Mouse (Mus musculus): ENCODE data around the gene Gpr35.

The Gpr35 gene

GRCm38 (mm10) chr1:92984999-92985398 lies 34.3 kb downstream of the Gpr35 start:
- no peak for DNase-seq

DNA sequence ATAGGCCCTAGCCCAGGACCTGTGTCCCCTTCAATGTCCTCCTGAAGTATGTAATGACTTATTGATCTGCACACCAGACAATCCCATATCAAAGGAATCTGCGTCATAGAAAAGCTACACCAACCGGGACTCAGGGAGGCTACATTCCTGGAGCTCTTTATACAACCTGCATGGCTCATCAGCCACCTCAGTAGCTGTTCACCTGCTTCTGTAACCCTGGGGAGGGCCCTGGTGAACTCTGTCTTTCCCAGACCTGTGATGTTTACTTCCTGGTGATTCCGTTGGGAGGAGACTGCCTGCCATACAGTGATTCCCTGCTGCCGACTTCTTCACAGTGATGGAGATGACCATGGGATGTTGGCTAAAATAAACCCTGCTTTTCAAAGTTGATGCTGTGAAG lies 38.2 kb downstream of the Gpr35 start:
- no peak for DNase-seq

DNA sequence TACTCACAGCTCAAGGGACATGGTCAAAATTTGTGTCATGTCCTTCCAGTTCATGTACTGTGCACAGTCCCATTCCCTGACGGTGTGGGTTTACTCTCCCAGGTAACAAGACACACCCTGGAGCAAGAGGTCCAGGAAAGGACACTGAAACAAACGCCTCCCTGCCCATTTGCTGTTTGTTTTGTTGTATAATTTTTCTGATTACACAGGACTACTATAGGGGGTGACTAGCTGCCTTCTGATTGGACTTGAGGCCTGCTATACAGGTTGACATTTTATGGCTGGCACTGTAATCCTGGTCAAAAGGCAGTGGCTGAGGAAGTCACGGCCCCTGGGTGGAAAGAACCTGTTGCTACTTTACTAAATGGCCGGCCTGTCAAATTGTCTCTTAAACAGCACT lies 39.2 kb downstream of the Gpr35 start:
- no peak for DNase-seq

- DNase-seq, result no peak
These were observed 41.7 kb downstream of the Gpr35 start for GRCm38 (mm10) chr1:92992214-92992855.

DNA sequence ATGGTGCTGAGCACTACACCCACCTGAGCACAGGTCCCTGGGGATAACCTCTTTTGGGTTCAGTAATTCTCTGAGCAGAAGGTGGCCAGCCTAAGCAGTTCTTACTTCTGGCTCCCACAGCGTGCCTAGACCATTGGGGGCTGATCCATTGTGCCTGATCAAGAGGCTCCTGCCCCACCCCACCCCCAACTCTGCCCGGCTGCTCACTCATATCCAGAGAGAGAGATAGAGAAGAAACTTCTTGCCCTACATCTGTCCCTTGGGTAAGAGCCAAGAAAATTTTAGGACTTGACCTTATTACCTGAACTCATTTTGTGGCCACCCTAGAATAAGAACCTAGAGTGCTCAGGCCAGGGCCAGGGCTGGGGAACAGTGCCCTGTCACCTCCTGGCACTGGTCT lies 42.2 kb downstream of the Gpr35 start:
- DNase-seq, result no peak

GRCm38 (mm10) chr1:93006061-93006460 lies 55.4 kb downstream of the Gpr35 start, which contains the start of gene Aqp12:
Gene Aqp12 (plus strand): TSS chr1:93006334.
- no peak for DNase-seq

- no peak for DNase-seq
These were observed 58.5 kb downstream of the Gpr35 start for GRCm38 (mm10) chr1:93009196-93009595.

DNA sequence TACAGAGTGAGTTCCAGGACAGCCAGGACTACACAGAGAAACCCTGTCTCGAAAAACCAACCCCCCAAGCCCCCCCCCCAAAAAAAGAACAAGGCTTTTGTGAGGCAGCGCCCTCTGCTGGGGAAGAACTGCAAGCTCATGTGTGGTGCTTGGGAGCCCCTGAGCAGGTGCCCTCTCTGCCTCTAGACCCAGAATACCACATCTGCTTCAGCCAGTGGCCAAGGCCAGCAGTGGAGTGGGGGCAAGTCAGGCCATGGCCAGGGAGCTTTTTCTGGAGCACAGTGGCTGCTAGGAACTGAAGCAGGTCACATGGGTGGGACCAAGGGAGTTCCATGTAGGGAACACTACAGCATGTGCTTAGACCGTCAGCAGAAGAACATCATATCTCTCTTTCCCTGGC lies 60.1 kb downstream of the Gpr35 start:
- DNase-seq, result no peak

DNA sequence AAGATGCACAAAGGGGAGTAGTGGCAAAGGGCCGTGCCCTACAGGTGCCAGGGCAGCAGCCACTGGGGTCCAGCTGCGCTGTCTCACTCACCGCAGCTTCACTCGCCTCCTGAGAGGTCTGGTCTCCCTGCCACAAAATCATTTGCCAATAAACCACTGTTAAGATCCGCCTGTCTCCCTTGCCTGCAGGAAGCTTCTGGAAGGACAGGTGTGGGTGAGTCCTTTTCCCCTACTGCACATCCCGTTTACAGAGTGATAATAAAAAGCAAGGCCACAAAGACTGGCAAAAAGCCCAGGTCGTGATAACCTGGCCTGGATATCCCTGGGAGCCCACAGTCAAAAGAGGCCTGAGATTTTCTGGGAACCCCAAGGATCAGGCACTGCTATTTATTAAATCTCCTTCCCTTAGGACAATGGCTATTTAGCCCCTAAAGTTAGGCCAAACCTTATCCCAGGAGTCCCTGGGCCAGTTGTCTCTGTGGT lies 61.5 kb downstream of the Gpr35 start:
- DNase-seq, result no peak

GRCm38 (mm10) chr1:93013367-93013766 lies 62.7 kb downstream of the Gpr35 start:
- no peak for DNase-seq

DNA sequence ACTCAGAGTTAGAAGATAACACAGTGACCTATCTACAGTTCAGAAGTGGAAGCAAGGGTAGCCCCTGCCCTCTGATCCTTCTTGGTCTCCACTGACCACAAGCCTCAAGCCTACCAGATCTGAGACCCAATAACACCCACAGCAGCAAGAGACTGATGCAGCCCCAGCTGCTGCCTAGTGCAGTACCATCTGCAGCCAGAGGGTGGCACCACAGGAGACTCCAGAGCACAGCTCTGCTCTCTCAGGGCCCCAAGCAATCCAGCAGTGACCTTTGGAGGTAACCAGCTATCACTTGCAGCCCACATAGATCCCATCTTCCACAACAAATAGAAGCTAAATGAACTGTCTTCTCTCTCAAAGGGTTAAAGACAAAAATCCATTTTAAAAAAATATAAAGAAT lies 63.8 kb downstream of the Gpr35 start:
- DNase-seq, result peak; percentile 76

DNA sequence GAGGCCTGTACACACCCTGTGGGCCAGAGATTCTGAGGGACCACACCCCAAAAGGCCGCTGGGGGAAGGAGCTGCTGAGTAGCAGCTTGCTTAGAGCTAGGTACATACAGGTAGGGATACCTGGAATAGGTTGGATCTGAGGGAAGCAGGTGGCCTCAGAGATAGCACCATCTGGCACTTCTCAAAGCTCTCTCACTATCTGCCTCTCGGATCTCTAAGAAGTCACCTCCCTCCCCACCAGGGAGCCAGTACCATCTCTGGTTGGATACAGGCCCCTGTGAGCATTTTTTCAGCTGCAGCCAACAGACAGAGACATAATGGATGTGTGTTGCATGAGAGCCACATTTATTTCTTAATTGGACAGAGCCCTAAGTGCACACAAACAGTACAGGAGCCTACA lies 64.5 kb downstream of the Gpr35 start:
- no peak for DNase-seq

DNA sequence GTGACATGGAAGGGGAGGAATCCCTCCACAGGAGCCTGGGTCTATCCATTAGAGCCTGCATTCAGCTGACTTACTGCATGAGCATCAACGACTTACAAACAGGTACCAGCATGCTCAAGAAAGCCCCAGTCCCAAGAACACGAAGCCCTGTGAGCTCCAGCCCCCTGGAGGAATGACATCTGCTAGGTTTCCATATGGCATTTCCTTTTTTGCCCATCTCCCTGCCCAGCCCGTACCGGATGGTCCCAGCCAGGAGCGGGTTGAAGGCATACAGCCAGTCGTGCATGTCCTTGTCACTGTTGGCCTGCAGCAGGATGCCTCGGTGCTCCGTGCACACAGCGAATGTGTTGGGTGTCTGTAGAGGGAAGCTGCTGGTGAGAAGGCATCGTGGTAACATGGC lies 68.1 kb downstream of the Gpr35 start:
- peak; percentile 38 for DNase-seq

GRCm38 (mm10) chr1:93020602-93021001 lies 69.9 kb downstream of the Gpr35 start:
- no peak for DNase-seq

- no peak for DNase-seq
These were observed 75.9 kb downstream of the Gpr35 start for GRCm38 (mm10) chr1:93026600-93026999.

- no peak for DNase-seq
These were observed 78.7 kb downstream of the Gpr35 start for GRCm38 (mm10) chr1:93029387-93029786.

- DNase-seq, result no peak
These were observed 79.4 kb downstream of the Gpr35 start for GRCm38 (mm10) chr1:93030060-93030459.

DNA sequence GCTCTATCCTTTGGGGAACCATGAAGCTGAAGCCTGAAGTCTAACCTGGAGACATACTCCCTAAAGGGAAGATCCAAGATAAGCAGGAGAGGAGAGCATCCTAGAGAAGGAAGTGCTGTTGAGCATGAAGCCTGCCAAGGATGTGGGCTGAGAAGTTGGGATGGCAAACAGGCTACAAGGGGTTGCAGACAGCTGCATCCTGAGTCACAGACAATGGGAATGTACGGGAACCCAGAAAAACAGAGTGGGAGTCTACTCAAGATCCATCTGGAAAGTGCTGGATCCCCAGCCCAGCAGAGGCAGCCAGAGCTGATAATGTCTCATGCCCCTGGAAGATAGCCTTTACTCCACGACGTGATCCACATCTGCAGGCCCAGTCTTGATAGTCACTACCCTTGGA lies 80.5 kb downstream of the Gpr35 start:
- no peak for DNase-seq

- no peak for DNase-seq
These were observed 83.3 kb downstream of the Gpr35 start for GRCm38 (mm10) chr1:93033989-93034388.

DNA sequence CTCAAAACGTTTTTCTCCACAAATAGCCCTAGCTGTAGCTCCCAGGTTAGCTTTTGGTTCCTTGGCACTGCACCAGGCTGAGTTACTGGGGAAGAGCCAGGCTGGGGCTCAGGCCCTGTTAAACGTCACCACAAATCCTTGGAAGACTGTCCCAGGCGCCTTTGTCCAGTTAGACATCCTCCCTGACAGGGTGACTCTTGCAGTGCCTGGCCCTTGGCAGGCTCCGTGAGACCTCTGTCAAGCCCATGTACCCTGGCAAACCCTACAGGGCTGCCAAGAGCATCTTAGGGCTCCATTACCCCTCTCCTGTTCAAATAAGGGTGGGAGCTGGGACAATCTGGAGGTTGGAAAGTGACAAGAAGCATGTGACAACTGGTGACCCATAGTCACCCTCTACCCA lies 85.3 kb downstream of the Gpr35 start:
- DNase-seq, result no peak

Data from cerebellum, adult 11 months (tissue).